Mouse (Mus musculus) central nervous system, embryonic 14 days (tissue): ENCODE results near the gene Ppie. TPM values are rescaled to one million over a fixed set of nuclear protein-coding genes. Genes with fewer than 3 reads are reported as not detected.

Source experiments
- polyA plus RNA-seq: library from polyadenylated mRNA; depleted of rRNA; stranded (reverse); fragments of >200 nt; gene quantifications from 2 replicates; pipeline ENCODE4 v1.2.3, GENCODE M21; 2012; rRNA removed

Ppie gene
- polyA plus RNA-seq, result 46.9 and 48.4 TPM in 2 replicates

GRCm38 (mm10) chr4:123139513-123140154 is at the start of gene Ppie:
Ppie (minus strand) TSS chr4:123139951.

DNA sequence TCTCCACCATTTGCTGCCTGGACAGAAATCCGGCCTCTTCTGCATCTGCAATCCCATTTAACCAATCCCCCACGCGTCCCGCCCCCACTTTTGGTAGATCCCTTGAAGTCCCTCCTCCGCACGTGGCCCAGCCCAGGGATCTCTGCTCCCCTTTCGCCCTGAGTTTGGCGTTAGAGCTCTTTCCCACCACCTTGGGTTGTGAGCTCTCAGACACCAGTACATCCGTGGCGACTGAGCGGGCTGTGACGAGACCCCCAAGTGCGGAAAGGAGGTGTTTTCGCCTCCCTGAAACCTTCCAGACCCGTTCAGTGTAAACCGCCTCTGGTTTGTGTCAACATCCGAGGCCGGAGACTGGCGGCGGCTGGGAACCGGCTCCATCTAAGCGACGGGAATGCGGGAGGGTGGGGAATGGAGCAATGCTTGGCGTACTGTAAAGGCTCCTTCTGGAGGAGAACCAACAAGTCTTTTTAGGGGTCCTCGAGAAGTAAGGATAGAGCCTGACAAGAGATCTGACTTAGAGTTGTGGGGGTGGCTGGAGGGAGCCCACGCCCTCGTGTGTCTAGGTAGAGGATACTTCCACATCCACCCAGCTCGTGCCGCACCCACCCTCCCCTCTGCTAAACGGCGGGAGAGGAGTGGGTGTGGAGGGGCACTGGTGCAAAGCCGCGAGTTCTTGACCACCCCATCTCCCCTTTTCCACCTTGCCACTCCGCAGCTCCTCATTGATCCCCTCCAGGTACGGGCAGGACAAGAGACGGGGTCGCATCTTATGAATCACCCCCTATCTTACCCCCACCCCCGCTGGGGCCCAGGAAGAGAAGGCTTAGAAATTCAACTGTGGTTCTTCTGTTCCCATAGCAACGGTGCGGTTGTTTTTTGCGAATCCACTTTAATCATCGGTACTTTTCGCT is 42.8 kb upstream of the Ppie start, which contains the start of gene Hpcal4:
Gene Hpcal4 (plus strand): TSS at position 900 of the 911 bp plus-strand sequence.

GRCm38 (mm10) chr4:123116011-123116410 is 23.7 kb downstream of the Ppie start, which contains the start of gene Oxct2b:
Oxct2b (plus strand) TSS chr4:123116266.

GRCm38 (mm10) chr4:123104651-123105450 is 34.9 kb downstream of the Ppie start, which contains the start of gene Bmp8b:
Bmp8b (plus strand) TSS chr4:123105165.

Other genes starting within 250 kb of the Ppie start
- gene Mfsd2a, start 178.8 kb downstream of the Ppie start, polyA plus RNA-seq, result 32.2 and 40.3 TPM in 2 replicates
- 66.2 and 78.9 TPM in 2 replicates for gene Mycl, start 144.3 kb downstream of the Ppie start, polyA plus RNA-seq
- gene Trit1, start 123.4 kb downstream of the Ppie start, polyA plus RNA-seq, result 23.6 and 25.3 TPM in 2 replicates
- gene Bmp8b, start 34.8 kb downstream of the Ppie start, polyA plus RNA-seq, result 0.48 and 0.76 TPM in 2 replicates
- 0.34 and 0.68 TPM in 2 replicates for gene Oxct2b, start 23.7 kb downstream of the Ppie start, polyA plus RNA-seq
- gene Hpcal4, start 43.3 kb upstream of the Ppie start, polyA plus RNA-seq, result 8.2 and 9.2 TPM in 2 replicates
- gene Nt5c1a, start 61.6 kb upstream of the Ppie start, polyA plus RNA-seq, result 0.10 and 0.15 TPM in 2 replicates
- 3.5 and 5.3 TPM in 2 replicates for gene Heyl, start 93.6 kb upstream of the Ppie start, polyA plus RNA-seq
- gene Pabpc4, start 122.4 kb upstream of the Ppie start, polyA plus RNA-seq, result 79.8 and 90.5 TPM in 2 replicates
- 0.04 TPM in 1 of 2 replicates, not detected in the other for gene Oxct2a, start 183.7 kb upstream of the Ppie start, polyA plus RNA-seq
- 0.14 and 0.18 TPM in 2 replicates for gene Bmp8a, start 203.3 kb upstream of the Ppie start, polyA plus RNA-seq